Mouse (Mus musculus) limb, embryonic 12.5 days (tissue): Measurements from ENCODE around the gene Arfip1. TPM values are rescaled to one million over a fixed set of nuclear protein-coding genes. Genes with fewer than 3 reads are reported as not detected.

ENCODE experiments used
- ATAC-seq: fragments of 200-750 bp; cut with Nextera tagmentation; 2 replicates; pipeline ENCODE4 v1.8.0; 2017; ENCODE audit warnings: low read depth, moderate TSS enrichment; ENCODE audit not compliant: insufficient number of reproducible peaks, insufficient read depth, low FRiP score, low TSS enrichment
- H3K27ac ChIP-seq: fragments of 300-500 bp; sonication (generic); 2 replicates; pipeline ENCODE4 v1.5.1; 2016; ENCODE audit warnings: mild to moderate bottlenecking, moderate library complexity
- H3K27me3 ChIP-seq: fragments of 300-500 bp; sonication (generic); 2 replicates; pipeline ENCODE4 v1.6.1; 2016; ENCODE audit warnings: mild to moderate bottlenecking, moderate library complexity
- H3K36me3 ChIP-seq: fragments of 300-500 bp; sonication (generic); 2 replicates; pipeline ENCODE4 v1.6.1; 2016; ENCODE audit warnings: mild to moderate bottlenecking, moderate library complexity
- H3K4me1 ChIP-seq: fragments of 300-500 bp; sonication (generic); replicated peaks from 2 replicates; pipeline ENCODE4 v1.6.1; 2016
- H3K4me2 ChIP-seq: fragments of 300-500 bp; sonication (generic); 2 replicates; pipeline ENCODE4 v1.6.1; 2016; ENCODE audit warnings: mild to moderate bottlenecking, moderate library complexity
- H3K4me3 ChIP-seq: fragments of 300-500 bp; sonication (generic); replicated peaks from 2 replicates; pipeline ENCODE4 v1.5.1; 2016; ENCODE audit warnings: mild to moderate bottlenecking
- H3K9ac ChIP-seq: fragments of 300-500 bp; sonication (generic); replicated peaks from 2 replicates; pipeline ENCODE4 v1.6.1; 2016; ENCODE audit warnings: mild to moderate bottlenecking, moderate library complexity
- H3K9me3 ChIP-seq: fragments of 300-500 bp; sonication (generic); 2 replicates; pipeline ENCODE4 v1.6.1; 2016; ENCODE audit warnings: mild to moderate bottlenecking, moderate library complexity
- WGBS: fragments of 180-500 bp; shearing (Covaris S2); methylation state at CpG from one replicate; pipeline ENCODE4 v1.1.7; 2016; 5-methylcytosine and 5-hydroxymethylcytosine counted together
- polyA plus RNA-seq: library from polyadenylated mRNA; unstranded; fragments of >200 nt; fragmentation: Nextera tagmentation; extraction: Ambion mirVana; gene quantifications from 2 replicates; pipeline ENCODE4 v1.2.1, GENCODE M21; 2016

Gene Arfip1
- polyA plus RNA-seq = 35.5 and 39.4 TPM in 2 replicates

GRCm38 (mm10) chr3:84582023-84582912 is at the start of gene Arfip1:
Arfip1 (minus strand) TSS chr3:84582625.
- Histone ChIP-seq H3K36me3 (no peaks in the 10 kb centered on the region), H3K27ac (peak within 1 kb of the TSS; percentile 88), H3K27me3 (no peaks in the 10 kb centered on the region), H3K9ac (peak within 1 kb of the TSS; percentile 81), H3K4me1 (peaks cover 17% of the 10 kb centered on the region), H3K9me3 (no peaks in the 10 kb centered on the region), H3K4me2 (peak within 1 kb of the TSS; percentile 85), H3K4me3 (peak within 1 kb of the TSS; percentile 80)
- under 1% methylated on average over 68 of the region's 70 CpGs for WGBS
- peak; percentile 98 for ATAC-seq

GRCm38 (mm10) chr3:84631586-84631985 is 49.2 kb upstream of the Arfip1 start:
- H3K27me3 ChIP-seq = no peaks in the 10 kb centered on the region
- 93% methylated on average over 9 of the region's 9 CpGs for whole genome bisulfite sequencing
- no peak for ATAC-seq
- H3K36me3 ChIP-seq = no peaks in the 10 kb centered on the region
- no peaks in the 10 kb centered on the region for H3K9me3 ChIP-seq
- H3K4me1 ChIP-seq = no peaks in the 10 kb centered on the region
- no peak overlapping the region for H3K9ac ChIP-seq
- H3K4me3 ChIP-seq = no peak overlapping the region
- no peak overlapping the region for H3K4me2 ChIP-seq
- no peak overlapping the region for H3K27ac ChIP-seq

- no peak for ATAC-seq
- Histone ChIP-seq H3K4me2 (no peak overlapping the region), H3K36me3 (no peaks in the 10 kb centered on the region), H3K4me1 (no peaks in the 10 kb centered on the region), H3K4me3 (no peak overlapping the region), H3K9me3 (no peaks in the 10 kb centered on the region), H3K9ac (no peak overlapping the region), H3K27ac (no peak overlapping the region), H3K27me3 (peaks cover 3% of the 10 kb centered on the region; the same call in 1 of the 2 replicates)
- WGBS = 23% methylated on average over 3 of the region's 3 CpGs
Measured at GRCm38 (mm10) chr3:84622026-84622425, 39.6 kb upstream of the Arfip1 start.

GRCm38 (mm10) chr3:84619725-84620124 is 37.3 kb upstream of the Arfip1 start:
- no peak overlapping the region for H3K27ac ChIP-seq
- no peaks in the 10 kb centered on the region for H3K4me1 ChIP-seq
- ATAC-seq = no peak
- WGBS = 92% methylated on average over 6 of the region's 6 CpGs
- no peaks in the 10 kb centered on the region for H3K9me3 ChIP-seq
- no peaks in the 10 kb centered on the region for H3K36me3 ChIP-seq
- H3K27me3 ChIP-seq = peaks cover 7% of the 10 kb centered on the region; the same call in 1 of the 2 replicates
- no peak overlapping the region for H3K4me3 ChIP-seq
- no peak overlapping the region for H3K9ac ChIP-seq
- no peak overlapping the region for H3K4me2 ChIP-seq

- Histone ChIP-seq H3K36me3 (no peaks in the 10 kb centered on the region), H3K4me1 (no peaks in the 10 kb centered on the region), H3K27me3 (peaks cover 7% of the 10 kb centered on the region; the same call in 1 of the 2 replicates), H3K4me2 (no peak overlapping the region), H3K9me3 (no peaks in the 10 kb centered on the region), H3K27ac (no peak overlapping the region), H3K9ac (no peak overlapping the region), H3K4me3 (no peak overlapping the region)
- 94% methylated on average over 7 of the region's 7 CpGs for WGBS
- ATAC-seq = no peak
Measured at GRCm38 (mm10) chr3:84619056-84619455, 36.6 kb upstream of the Arfip1 start.

- H3K4me3 ChIP-seq = no peak overlapping the region
- H3K27ac ChIP-seq = no peak overlapping the region
- no peaks in the 10 kb centered on the region for H3K4me1 ChIP-seq
- no peaks in the 10 kb centered on the region for H3K9me3 ChIP-seq
- 85% methylated on average over 2 of the region's 2 CpGs for WGBS
- H3K4me2 ChIP-seq = no peak overlapping the region
- ATAC-seq = no peak
- no peaks in the 10 kb centered on the region for H3K36me3 ChIP-seq
- no peak overlapping the region for H3K9ac ChIP-seq
- H3K27me3 ChIP-seq = 0 out of 2 replicates have a peak, but pooled peaks cover 7% of the 10 kb centered on the region
Measured at GRCm38 (mm10) chr3:84618627-84619026, 36.2 kb upstream of the Arfip1 start.

GRCm38 (mm10) chr3:84615856-84616225 is 33.4 kb upstream of the Arfip1 start:
- 0 out of 2 replicates have a peak, but pooled peaks cover 4% of the 10 kb centered on the region for H3K27me3 ChIP-seq
- no peak overlapping the region for H3K27ac ChIP-seq
- no peak overlapping the region for H3K4me2 ChIP-seq
- no peak overlapping the region for H3K4me3 ChIP-seq
- WGBS = 41% methylated on average over 7 of the region's 7 CpGs
- H3K9ac ChIP-seq = no peak overlapping the region
- ATAC-seq = no peak
- no peaks in the 10 kb centered on the region for H3K36me3 ChIP-seq
- no peaks in the 10 kb centered on the region for H3K4me1 ChIP-seq
- peaks cover 5% of the 10 kb centered on the region; the same call in 1 of the 2 replicates for H3K9me3 ChIP-seq

GRCm38 (mm10) chr3:84615050-84615855 is 32.8 kb upstream of the Arfip1 start:
- Histone ChIP-seq H3K9ac (no peak overlapping the region), H3K27me3 (0 out of 2 replicates have a peak, but pooled peaks cover 4% of the 10 kb centered on the region), H3K4me1 (no peaks in the 10 kb centered on the region), H3K4me2 (no peak overlapping the region), H3K9me3 (peaks cover 5% of the 10 kb centered on the region; the same call in 1 of the 2 replicates), H3K4me3 (no peak overlapping the region), H3K27ac (no peak overlapping the region), H3K36me3 (no peaks in the 10 kb centered on the region)
- no peak for ATAC-seq
- 33% methylated on average over 5 of the region's 5 CpGs for WGBS

- ATAC-seq = no peak
- Histone ChIP-seq H3K4me3 (no peak overlapping the region), H3K27me3 (no peaks in the 10 kb centered on the region), H3K9me3 (peaks cover 11% of the 10 kb centered on the region; the same call in 1 of the 2 replicates), H3K36me3 (no peaks in the 10 kb centered on the region), H3K9ac (no peak overlapping the region), H3K27ac (no peak overlapping the region), H3K4me2 (no peak overlapping the region), H3K4me1 (no peaks in the 10 kb centered on the region)
- 81% methylated on average over 9 of the region's 9 CpGs for WGBS
Measured at GRCm38 (mm10) chr3:84610183-84610710, 27.8 kb upstream of the Arfip1 start.

GRCm38 (mm10) chr3:84603212-84603611 is 20.8 kb upstream of the Arfip1 start:
- no peak for ATAC-seq
- Histone ChIP-seq H3K4me1 (0 out of 2 replicates have a peak, but pooled peaks cover 4% of the 10 kb centered on the region), H3K9me3 (peaks cover 6% of the 10 kb centered on the region; the same call in 1 of the 2 replicates), H3K27ac (no peak overlapping the region), H3K4me3 (no peak overlapping the region), H3K27me3 (no peaks in the 10 kb centered on the region), H3K9ac (no peak overlapping the region), H3K36me3 (no peaks in the 10 kb centered on the region), H3K4me2 (no peak overlapping the region)
- WGBS = 83% methylated on average over 7 of the region's 9 CpGs

GRCm38 (mm10) chr3:84602759-84603158 is 20.3 kb upstream of the Arfip1 start:
- WGBS = 87% methylated on average over 2 of the region's 2 CpGs
- H3K4me2 ChIP-seq = no peak overlapping the region
- H3K36me3 ChIP-seq = no peaks in the 10 kb centered on the region
- H3K9me3 ChIP-seq = peaks cover 6% of the 10 kb centered on the region; the same call in 1 of the 2 replicates
- no peak for ATAC-seq
- H3K4me1 ChIP-seq = 0 out of 2 replicates have a peak, but pooled peaks cover 4% of the 10 kb centered on the region
- H3K27me3 ChIP-seq = no peaks in the 10 kb centered on the region
- H3K9ac ChIP-seq = no peak overlapping the region
- H3K4me3 ChIP-seq = no peak overlapping the region
- no peak overlapping the region for H3K27ac ChIP-seq
